Mouse (Mus musculus) brain, embryonic 14.5 days (tissue): ENCODE results near the gene Dlk1.

Experiments used
- CTCF ChIP-seq: fragments of 200-500 bp; IDR thresholded peaks from 2 replicates; pipeline ENCODE4 v1.5.1; 2012; ENCODE audit warnings: inconsistent platforms, mild to moderate bottlenecking, moderate library complexity, borderline replicate concordance; ENCODE audit not compliant: insufficient read depth, insufficient read length; ENCODE audit errors: extremely low read depth
- POLR2A ChIP-seq: fragments of 200-500 bp; IDR thresholded peaks from 2 replicates; pipeline ENCODE4 v1.6.1; 2012; ENCODE audit warnings: mild to moderate bottlenecking, inconsistent platforms, borderline replicate concordance; ENCODE audit not compliant: poor library complexity, insufficient read depth, insufficient read length, severe bottlenecking; ENCODE audit errors: extremely low read depth

- TF ChIP-seq POLR2A (no peak), CTCF (no peak)
These were observed 12.6 kb upstream of the Dlk1 start for GRCm38 (mm10) chr12:109439974-109440373.
